Mouse (Mus musculus) activated CD4-positive, CD25-positive, alpha-beta regulatory T cell (primary cell): Measurements from ENCODE around the gene Tppp. TPM values are rescaled to one million over a fixed set of nuclear protein-coding genes. Genes with fewer than 3 reads are reported as not detected.

Source experiments
- polyA plus RNA-seq, 2 experiments: library from polyadenylated mRNA; unstranded; fragments of 100-300 nt; shearing (Covaris generic); gene quantifications; one replicate each; pipeline ENCODE4 v1.2.1; 2017

Gene Tppp
- polyA plus RNA-seq: 1 to 10 TPM in 1 of 2 experiments, not detected in 1; 1.5 TPM

GRCm38 (mm10) chr13:74008948-74009718 is at the start of gene Tppp:
Tppp (plus strand) TSS chr13:74009407.

GRCm38 (mm10) chr13:73963551-73963950 is 45.7 kb upstream of the Tppp start, which contains the start of gene Zdhhc11:
Zdhhc11 (plus strand) TSS chr13:73963851.

GRCm38 (mm10) chr13:74061613-74062377 is 52.6 kb downstream of the Tppp start, which contains the start of gene Cep72:
Cep72 (minus strand) TSS chr13:74062299.

Other genes with a start within 250 kb of the Tppp start
- gene Nkd2, start 161.8 kb upstream of the Tppp start, polyA plus RNA-seq: under 1 TPM; 0.16 to 0.41 TPM
- 1 to 10 TPM; 4.1 to 7.3 TPM for gene Trip13, start 71.6 kb upstream of the Tppp start, polyA plus RNA-seq
- 10 to 100 TPM; 60.2 TPM for gene Brd9, start 71.6 kb upstream of the Tppp start, polyA plus RNA-seq
- not detected for gene Zdhhc11, start 45.6 kb upstream of the Tppp start, polyA plus RNA-seq
- gene Cep72, start 52.9 kb downstream of the Tppp start, polyA plus RNA-seq: 10 to 100 TPM; 10.0 to 12.0 TPM
- gene Slc9a3, start 112.0 kb downstream of the Tppp start, polyA plus RNA-seq: under 1 TPM in 1 of 2 experiments, not detected in 1; 0.26 TPM
- gene Exoc3, start 199.3 kb downstream of the Tppp start, polyA plus RNA-seq: 10 to 100 TPM; 75.3 to 79.5 TPM